Mouse (Mus musculus) bone marrow macrophage, adult 2 months (primary cell): ENCODE data around the gene Pcdh19. TPM values are rescaled to one million over a fixed set of nuclear protein-coding genes. Genes with fewer than 3 reads are reported as not detected.

Source experiments
- H3K27ac ChIP-seq: 2 replicates; pipeline ENCODE4 v1.5.1; 2012; ENCODE audit warnings: low read depth, low read length; ENCODE audit not compliant: insufficient read depth
- H3K4me1 ChIP-seq: 2 replicates; pipeline ENCODE4 v1.6.1; 2012; ENCODE audit warnings: low read length; ENCODE audit not compliant: control insufficient read depth, insufficient read depth
- H3K4me3 ChIP-seq: 2 replicates; pipeline ENCODE4 v1.5.1; 2012; ENCODE audit warnings: mild to moderate bottlenecking, low read length, moderate library complexity; ENCODE audit not compliant: insufficient read depth
- CTCF ChIP-seq: IDR thresholded peaks from 2 replicates; pipeline ENCODE4 v1.5.1; 2012; ENCODE audit warnings: low read depth, mild to moderate bottlenecking, low read length, moderate library complexity
- POLR2A ChIP-seq: IDR thresholded peaks from 2 replicates; pipeline ENCODE4 v1.6.1; 2012; ENCODE audit warnings: mild to moderate bottlenecking, low read depth, low read length, borderline replicate concordance
- polyA plus RNA-seq: library from polyadenylated mRNA; stranded (reverse); fragments of >200 nt; gene quantifications from 2 replicates; pipeline ENCODE4 v1.2.4, GENCODE M21; 2012; ENCODE audit not compliant: missing spikeins, insufficient read depth, insufficient read length

Gene Pcdh19
- polyA plus RNA-seq, 1 experiment, result 0.11 TPM

DNA sequence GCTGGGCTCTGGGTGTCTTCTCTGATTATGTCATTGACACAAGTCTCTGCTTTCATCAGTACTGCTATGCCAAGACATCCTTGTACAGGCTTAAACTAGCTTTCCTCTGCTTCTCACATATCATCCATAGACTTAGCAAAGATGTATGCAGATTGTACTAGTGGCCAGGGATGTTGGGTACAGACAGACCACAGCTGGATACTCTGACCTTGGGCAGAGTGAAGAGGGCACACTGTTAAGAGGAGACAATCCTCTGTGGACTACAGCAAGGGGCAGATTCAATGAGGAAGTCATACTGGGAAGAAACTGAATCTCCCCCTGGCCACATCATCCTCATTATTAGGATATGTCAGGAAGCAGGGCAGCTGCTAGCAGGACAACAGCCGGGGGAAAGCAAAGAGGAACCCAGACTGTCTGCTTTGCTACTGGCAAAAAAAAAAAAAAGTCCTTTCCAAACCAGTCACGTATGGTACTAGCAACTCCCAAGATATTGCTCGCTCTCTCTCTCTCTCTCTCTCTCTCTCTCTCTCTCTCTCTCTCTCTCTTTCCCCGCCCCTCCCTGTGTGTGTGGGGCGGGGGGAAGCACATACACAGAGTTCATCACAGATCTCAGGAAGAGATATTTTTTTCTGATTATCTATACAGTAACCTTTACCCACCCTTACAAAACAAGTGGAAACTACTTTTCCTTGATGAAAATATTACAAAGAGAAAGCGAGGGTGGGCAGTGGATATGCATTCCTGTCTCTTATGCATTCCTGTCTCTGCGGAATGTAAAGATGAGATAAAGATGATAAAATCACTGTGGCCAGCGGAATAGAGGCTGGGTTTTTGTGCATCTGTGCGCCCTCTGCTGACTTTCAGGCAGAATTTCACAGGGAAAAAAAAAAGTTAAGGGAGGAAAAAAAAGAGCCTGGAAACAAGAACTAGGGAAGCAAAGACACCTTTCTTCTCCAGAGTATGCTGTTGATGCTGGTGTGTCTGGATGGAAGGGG, 31.2 kb downstream of the Pcdh19 start:
- no peak overlapping the region for H3K4me3 ChIP-seq
- no peaks in the 10 kb centered on the region for H3K4me1 ChIP-seq
- TF ChIP-seq CTCF, result no peak
- TF ChIP-seq POLR2A, result no peak
- H3K27ac ChIP-seq, result no peak overlapping the region

DNA sequence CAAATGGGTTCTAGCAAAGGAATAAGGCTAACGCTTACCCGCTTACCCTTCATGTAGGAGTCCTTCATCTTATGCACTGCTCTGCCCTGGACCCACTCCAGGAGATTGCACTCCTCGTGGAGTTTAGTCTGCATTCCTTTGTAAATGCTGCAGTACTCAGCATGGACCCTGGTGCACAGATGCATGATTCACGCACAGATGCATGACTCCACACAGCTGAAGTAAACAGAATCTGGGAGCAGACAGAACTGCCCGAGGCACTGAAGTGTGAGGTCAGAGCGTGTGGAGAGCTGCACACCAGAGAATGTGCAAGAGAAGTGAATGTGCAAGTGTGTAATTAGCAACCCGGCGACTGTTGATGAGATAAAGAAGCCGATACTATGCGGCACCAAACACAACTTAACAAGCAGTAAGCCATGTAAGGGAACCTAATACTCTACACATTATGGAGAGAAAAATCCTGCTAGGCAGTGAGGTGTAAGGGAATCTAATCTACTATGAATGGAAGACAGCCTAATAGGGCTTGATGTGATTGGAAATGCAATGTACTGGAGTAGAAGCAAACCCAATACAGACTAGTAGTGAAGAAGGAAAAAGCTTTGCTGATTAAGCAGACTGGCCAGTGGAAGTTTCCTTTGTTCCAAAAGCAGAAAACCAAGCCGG, 32.8 kb downstream of the Pcdh19 start:
- H3K4me1 ChIP-seq, result no peaks in the 10 kb centered on the region
- no peak overlapping the region for H3K4me3 ChIP-seq
- H3K27ac ChIP-seq, result no peak overlapping the region
- no peak for TF ChIP-seq POLR2A
- TF ChIP-seq CTCF, result no peak

DNA sequence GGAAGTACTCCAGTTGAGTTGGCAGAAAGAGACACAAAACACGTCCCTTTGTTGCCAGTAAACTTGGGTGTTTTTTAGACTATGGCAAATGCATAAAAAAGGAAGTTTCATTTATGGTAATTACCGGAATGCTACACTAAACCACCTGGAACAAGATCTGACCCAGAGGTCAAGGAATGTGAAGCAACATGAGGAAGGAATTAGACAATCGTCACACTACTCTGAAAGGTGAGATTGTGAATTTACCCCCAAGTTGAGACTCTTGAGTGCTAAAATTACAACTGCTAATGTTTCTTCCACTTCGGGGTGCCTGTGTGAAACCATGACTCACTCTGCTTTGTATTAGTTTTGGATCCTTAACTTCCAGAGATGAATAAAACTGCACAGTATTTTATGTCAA, 33.6 kb downstream of the Pcdh19 start:
- Histone ChIP-seq H3K27ac (no peak overlapping the region), H3K4me3 (no peak overlapping the region), H3K4me1 (no peaks in the 10 kb centered on the region)
- TF ChIP-seq CTCF (no peak), POLR2A (no peak)

DNA sequence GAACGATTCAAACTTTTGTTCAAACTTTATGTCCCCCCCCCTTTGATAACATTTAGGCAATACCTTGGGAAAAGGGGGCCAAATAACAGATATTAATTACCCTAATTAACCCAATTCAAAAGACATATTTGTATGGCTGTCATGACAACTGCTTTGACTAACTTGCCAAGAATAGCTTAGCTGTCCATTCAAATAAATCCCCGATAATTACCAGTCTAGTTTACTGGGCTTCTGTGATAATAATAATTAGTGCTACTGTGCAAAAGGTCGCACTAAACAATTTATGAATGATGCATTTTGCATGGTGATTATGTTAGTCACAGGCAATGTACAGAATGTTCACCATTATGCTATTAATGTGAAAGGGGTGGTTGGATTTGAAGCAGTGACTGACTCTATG, 35.7 kb downstream of the Pcdh19 start:
- no peak overlapping the region for H3K27ac ChIP-seq
- TF ChIP-seq CTCF, result no peak
- no peak for TF ChIP-seq POLR2A
- H3K4me1 ChIP-seq, result no peaks in the 10 kb centered on the region

DNA sequence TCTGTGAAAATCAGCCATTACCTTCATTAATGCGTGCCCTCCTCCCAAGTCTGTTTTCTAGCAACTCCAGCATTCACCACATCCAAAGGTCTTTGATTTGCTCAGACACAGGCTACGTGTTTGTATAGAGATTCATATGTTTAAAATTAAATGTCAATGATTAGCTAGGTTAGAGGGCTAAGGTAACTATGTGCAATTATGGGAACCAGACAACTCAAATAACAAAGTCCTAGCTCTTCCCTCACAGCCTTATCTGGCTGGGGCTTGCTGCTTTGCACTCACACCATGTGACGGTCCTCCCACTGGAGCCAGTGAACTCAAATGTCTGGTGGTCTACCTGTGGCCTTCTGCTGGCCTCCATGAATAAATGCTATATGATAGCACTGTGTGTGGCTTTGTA, 38.4 kb downstream of the Pcdh19 start:
- no peak overlapping the region for H3K27ac ChIP-seq
- H3K4me1 ChIP-seq, result no peaks in the 10 kb centered on the region
- no peak overlapping the region for H3K4me3 ChIP-seq
- TF ChIP-seq POLR2A, result no peak
- no peak for TF ChIP-seq CTCF

More for the DNA sequence above, 35.7 kb downstream of the Pcdh19 start:
- H3K4me3 ChIP-seq, result no peak overlapping the region

DNA sequence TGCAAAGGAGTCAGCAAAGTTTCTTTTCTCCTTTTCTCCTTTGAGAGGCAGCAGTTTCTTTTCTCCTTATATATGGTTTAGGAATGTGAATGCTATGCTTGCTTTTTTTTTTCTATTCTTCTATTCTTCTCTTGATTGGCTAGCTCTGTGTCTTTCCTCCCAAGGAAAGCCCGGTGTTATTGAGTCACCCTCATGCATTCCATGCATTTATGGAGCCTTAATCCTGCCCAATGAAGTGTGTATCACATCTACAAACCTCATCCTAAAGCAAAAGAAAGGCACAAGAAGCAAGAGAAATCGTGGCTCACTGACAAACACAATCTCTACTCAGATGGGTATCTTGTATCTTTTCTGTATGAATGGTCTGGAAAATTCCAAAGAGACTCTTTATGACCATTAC, 41.0 kb downstream of the Pcdh19 start:
- no peak overlapping the region for H3K4me3 ChIP-seq
- TF ChIP-seq POLR2A (no peak), CTCF (no peak)
- no peaks in the 10 kb centered on the region for H3K4me1 ChIP-seq
- no peak overlapping the region for H3K27ac ChIP-seq

DNA sequence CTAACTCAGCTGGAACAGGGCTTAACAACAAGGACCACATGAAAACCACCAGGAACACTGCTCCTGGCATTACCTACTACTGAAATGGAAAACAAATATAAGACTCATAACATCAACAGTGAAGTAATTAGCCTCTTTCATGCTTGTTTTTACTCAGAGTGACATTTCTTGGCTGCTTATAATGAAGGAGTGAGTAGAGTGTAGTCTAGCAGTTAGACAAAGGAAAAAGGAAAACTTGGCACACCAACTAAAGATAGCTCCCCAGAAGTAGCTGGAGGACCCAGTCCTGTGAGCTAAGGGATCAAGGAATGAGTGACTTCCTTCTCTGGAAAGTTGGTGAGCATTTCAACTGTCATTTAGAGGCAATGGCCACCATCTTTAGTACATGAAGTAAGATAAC, 49.3 kb downstream of the Pcdh19 start:
- Histone ChIP-seq H3K4me3 (no peak overlapping the region), H3K4me1 (no peaks in the 10 kb centered on the region), H3K27ac (no peak overlapping the region)
- TF ChIP-seq POLR2A (no peak), CTCF (no peak)

DNA sequence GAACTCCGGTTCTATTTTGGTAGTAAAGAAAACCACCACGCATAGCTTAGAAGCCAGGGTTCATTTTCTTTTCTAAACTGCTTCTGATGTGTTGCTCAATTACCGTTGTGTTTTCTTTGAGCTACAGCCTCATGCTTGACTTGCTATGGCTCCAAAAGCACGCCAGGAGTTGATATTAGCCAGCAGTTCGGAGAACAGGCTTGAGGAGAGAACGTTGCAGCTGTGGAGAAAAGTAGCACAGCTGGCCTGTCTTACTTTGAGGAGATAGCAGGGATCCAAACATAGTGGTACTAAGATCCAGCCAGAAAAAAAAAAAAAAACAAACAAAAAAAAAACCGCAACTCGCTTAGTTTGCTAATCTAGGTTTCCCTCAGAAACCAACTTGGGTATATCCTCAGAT, 59.2 kb downstream of the Pcdh19 start:
- Histone ChIP-seq H3K4me1 (no peaks in the 10 kb centered on the region), H3K4me3 (no peak overlapping the region)
- TF ChIP-seq POLR2A (no peak), CTCF (no peak)

DNA sequence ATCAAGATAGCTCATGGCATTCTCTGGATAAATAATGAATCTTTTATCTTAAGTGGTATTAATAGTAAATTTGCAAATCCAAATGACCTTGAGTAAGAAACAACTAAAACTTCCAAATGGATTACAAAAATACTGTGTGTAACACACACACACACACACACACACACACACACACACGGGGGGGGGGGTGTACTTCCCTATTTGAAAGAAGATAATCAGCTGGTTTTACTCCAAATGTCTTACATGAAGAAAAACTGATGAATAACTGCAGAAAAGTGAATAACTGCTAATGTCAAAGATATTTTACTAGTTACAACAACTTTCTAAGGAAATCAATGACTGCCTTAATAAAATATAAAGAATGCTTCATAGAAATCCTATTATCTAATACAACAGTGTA, 70.6 kb downstream of the Pcdh19 start:
- TF ChIP-seq POLR2A, result no peak
- TF ChIP-seq CTCF, result no peak
- H3K27ac ChIP-seq, result no peak overlapping the region
- H3K4me3 ChIP-seq, result no peak overlapping the region
- no peaks in the 10 kb centered on the region for H3K4me1 ChIP-seq

More for the DNA sequence above, 59.2 kb downstream of the Pcdh19 start:
- no peak overlapping the region for H3K27ac ChIP-seq

DNA sequence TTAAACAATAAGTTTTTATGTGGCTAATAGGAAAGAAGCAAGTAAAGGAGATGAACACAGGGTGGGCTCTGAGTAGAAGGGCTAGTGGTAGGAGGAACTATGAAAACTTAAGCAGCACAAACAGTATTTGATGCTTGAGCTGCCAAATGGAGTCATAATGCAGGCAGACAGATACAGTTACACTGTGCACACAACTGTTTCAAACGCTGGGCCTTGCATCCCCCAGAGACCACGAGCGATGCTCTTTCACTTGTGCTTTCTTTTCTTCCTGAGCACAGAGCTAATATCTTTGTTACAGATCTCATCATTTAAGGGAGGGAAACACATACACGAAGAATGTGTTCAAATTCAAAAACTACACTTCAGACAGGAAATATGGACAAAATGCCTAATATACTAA, 83.0 kb downstream of the Pcdh19 start:
- H3K4me3 ChIP-seq, result no peak overlapping the region
- H3K4me1 ChIP-seq, result no peaks in the 10 kb centered on the region
- no peak for TF ChIP-seq POLR2A
- no peak for TF ChIP-seq CTCF
- H3K27ac ChIP-seq, result no peak overlapping the region
